ENCODE assay signal across 20 mouse cellular contexts in genomic region chr9:92044161-92044560, GRCm38 (mm10).
A peak's percentile ranks its signal among the peaks of the same experiment; 100 is the strongest.
DNase-seq lines count a peak whose midpoint lies in the region; ATAC-seq and TF ChIP-seq lines count a peak whose summit lies in the region.
"Had no signal": no experiment of that assay in that cellular context is flagged by ENCODE, and none has a peak within 500 bp of the region (broad histone marks: within the 10 kb centered on the region; RNA-seq: fewer than 3 reads in every experiment).

No protein-coding gene starts in this region.

- no peak for ATAC-seq in hindbrain, postnatal 0 days
- ATAC-seq in hindbrain, embryonic 11.5 days (ENCODE audit: low FRiP score), result no peak
- ATAC-seq: forebrain, embryonic 13.5 days; forebrain, postnatal 0 days; inflammation-experienced regulatory T-cells, adult 6 months; intestine, postnatal 0 days had no signal

- H3K9ac ChIP-seq in hindbrain, postnatal 0 days (replicated peaks; ENCODE audit: low read length), result no peak overlapping the region
- no peak overlapping the region for H3K9ac ChIP-seq in hindbrain, embryonic 11.5 days (ENCODE audit: low read depth, low read length)
- H3K9ac ChIP-seq: forebrain, embryonic 13.5 days; forebrain, postnatal 0 days; heart, embryonic 12.5 days; hindbrain, embryonic 15.5 days had no signal

- H3K4me3 ChIP-seq in hindbrain, postnatal 0 days (ENCODE audit: low read length), result no peak overlapping the region
- H3K4me3 ChIP-seq in hindbrain, embryonic 11.5 days (ENCODE audit: low read depth, low read length), result no peak overlapping the region
- H3K4me3 ChIP-seq: forebrain, embryonic 13.5 days; gastrocnemius, adult 2 months; heart, embryonic 12.5 days; hindbrain, embryonic 10.5 days; hindbrain, embryonic 15.5 days had no signal

- no peaks in the 10 kb centered on the region for H3K4me1 ChIP-seq in hindbrain, postnatal 0 days (ENCODE audit: insufficient read depth, low read length)
- H3K4me1 ChIP-seq in hindbrain, embryonic 11.5 days (replicated peaks; ENCODE audit: control insufficient read depth, insufficient read depth, low read length), result no peaks in the 10 kb centered on the region
- H3K4me1 ChIP-seq: forebrain, embryonic 13.5 days; heart, embryonic 12.5 days; hindbrain, embryonic 10.5 days; hindbrain, embryonic 15.5 days had no signal

- DNase-seq in hindbrain, postnatal 0 days (ENCODE audit: low spot score), result no peak
- no peak for DNase-seq in hindbrain, embryonic 11.5 days (ENCODE audit: low spot score)
- DNase-seq in brain, adult 2 months (ENCODE audit: low read depth, low spot score), result peak; percentile 50
- peak; percentile 56 for DNase-seq in cerebellum, adult 9-10 months
- peak; percentile 39 to 43 for DNase-seq in cerebellum, postnatal 25 days
- DNase-seq in embryo, embryonic 11 days, result no peak
- DNase-seq in layer of hippocampus, adult 11-12 months (ENCODE audit: low spot score), result no peak
- DNase-seq: adrenal gland, adult 8-10 months; adrenal gland, postnatal 36 days; forebrain, postnatal 0 days; gastrocnemius, adult 2 months; gastrocnemius, postnatal 25 days; kidney, adult 8-10 months had no signal

- H3K27me3 ChIP-seq in hindbrain, postnatal 0 days (ENCODE audit: insufficient read depth, low read length), result no peaks in the 10 kb centered on the region
- H3K27me3 ChIP-seq in hindbrain, embryonic 11.5 days (ENCODE audit: control insufficient read depth, insufficient read depth, low read length), result no peaks in the 10 kb centered on the region
- H3K27me3 ChIP-seq: forebrain, embryonic 13.5 days; heart, embryonic 12.5 days; hindbrain, embryonic 15.5 days had no signal

- peak overlapping the region; percentile 5; the same call in 1 of the 2 replicates for H3K4me2 ChIP-seq in hindbrain, postnatal 0 days (ENCODE audit: low read depth, low read length)
- no peak overlapping the region for H3K4me2 ChIP-seq in hindbrain, embryonic 11.5 days (replicated peaks; ENCODE audit: low read depth, low read length)
- H3K4me2 ChIP-seq: forebrain, embryonic 13.5 days; heart, embryonic 12.5 days; hindbrain, embryonic 15.5 days had no signal

- H3K9me3 ChIP-seq in hindbrain, postnatal 0 days (ENCODE audit: low read length), result no peaks in the 10 kb centered on the region
- H3K9me3 ChIP-seq in hindbrain, embryonic 11.5 days (ENCODE audit: control insufficient read depth, low read length), result no peaks in the 10 kb centered on the region
- H3K9me3 ChIP-seq: forebrain, embryonic 13.5 days; G1E; heart, embryonic 12.5 days; hindbrain, embryonic 10.5 days; hindbrain, embryonic 15.5 days had no signal

- 71% methylated on average over 9 of the region's 9 CpGs for WGBS in hindbrain, postnatal 0 days
- 81% methylated on average over 9 of the region's 9 CpGs for WGBS in hindbrain, embryonic 11.5 days

- TF ChIP-seq CTCF in hindbrain, postnatal 0 days (IDR thresholded peaks at IDR 0.05; ENCODE audit: low read depth), result no peak

- H3K27ac ChIP-seq in hindbrain, postnatal 0 days, result no peak overlapping the region
- H3K27ac ChIP-seq in hindbrain, embryonic 11.5 days (ENCODE audit: low read depth, low read length), result no peak overlapping the region
- H3K27ac ChIP-seq: forebrain, embryonic 13.5 days; gastrocnemius, adult 2 months; hindbrain, embryonic 10.5 days; hindbrain, embryonic 15.5 days had no signal

- no peaks in the 10 kb centered on the region for H3K36me3 ChIP-seq in hindbrain, postnatal 0 days (ENCODE audit: insufficient read depth, low read length)
- no peaks in the 10 kb centered on the region for H3K36me3 ChIP-seq in hindbrain, embryonic 11.5 days (ENCODE audit: control insufficient read depth, insufficient read depth, low read length)
- H3K36me3 ChIP-seq: G1E; heart, embryonic 12.5 days; hindbrain, embryonic 10.5 days; hindbrain, embryonic 15.5 days had no signal

Comparison
In these comparisons a context has a peak if more than half of its experiments do, and no peak if none do; other contexts are left out.
1. DNase-seq: peak in brain, adult 2 months (single experiment), cerebellum, adult 9-10 months (single experiment) and cerebellum, postnatal 25 days (2 of 2); none in hindbrain, postnatal 0 days (single experiment), hindbrain, embryonic 11.5 days (single experiment), embryo, embryonic 11 days (single experiment) and layer of hippocampus, adult 11-12 months (single experiment).